Mouse (Mus musculus) cerebellum, adult 8-10 months (tissue): ENCODE results near the gene Dram1.
"Not testable (repeated sequence)": the region's sequence is repeated elsewhere in the genome, so short reads cannot be mapped to it uniquely, and the experiment has no call there.

Source experiments
- DNase-seq: peaks from one replicate; pipeline ENCODE4 v3.0.0; 2022

Gene Dram1

DNA sequence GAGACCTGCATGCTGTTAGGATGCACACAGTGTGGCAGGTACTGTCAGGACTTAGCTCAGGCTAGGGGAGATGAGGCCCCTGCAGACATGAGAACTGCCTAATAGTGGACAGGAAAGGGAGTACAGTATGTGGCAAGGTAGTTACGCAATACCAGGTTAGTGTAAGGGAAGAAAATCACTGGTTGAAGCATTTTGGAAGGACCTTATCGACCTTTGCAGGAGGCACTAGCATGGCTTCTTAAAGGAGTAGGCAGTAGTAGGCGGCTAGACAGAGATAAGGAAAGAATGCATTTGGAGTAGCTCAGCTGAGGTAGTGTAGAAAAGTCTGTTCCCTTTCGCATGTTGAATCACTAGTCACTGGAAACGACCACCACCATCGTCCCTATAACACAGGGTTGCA lies 6.9 kb upstream of the Dram1 start:
- DNase-seq, result no peak

DNA sequence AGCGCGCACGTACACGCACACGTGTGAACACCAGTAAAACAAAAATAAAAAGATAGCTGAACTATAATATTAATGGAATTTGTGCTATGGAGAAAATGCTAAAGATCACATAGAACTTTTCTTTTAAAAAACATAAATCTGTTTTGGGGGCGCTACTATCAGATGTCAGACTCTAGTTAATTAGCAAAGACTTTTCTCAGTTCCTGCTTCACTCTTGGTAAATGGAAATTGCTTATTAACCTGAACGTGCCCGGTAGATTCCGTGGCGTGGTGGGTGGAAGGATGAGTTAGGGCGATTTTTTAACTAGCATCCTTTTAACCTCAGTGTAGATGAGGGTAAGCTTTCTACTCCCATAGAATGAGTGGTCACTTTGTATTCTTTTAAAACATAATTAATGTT lies 6.4 kb upstream of the Dram1 start:
- DNase-seq, result no peak

DNA sequence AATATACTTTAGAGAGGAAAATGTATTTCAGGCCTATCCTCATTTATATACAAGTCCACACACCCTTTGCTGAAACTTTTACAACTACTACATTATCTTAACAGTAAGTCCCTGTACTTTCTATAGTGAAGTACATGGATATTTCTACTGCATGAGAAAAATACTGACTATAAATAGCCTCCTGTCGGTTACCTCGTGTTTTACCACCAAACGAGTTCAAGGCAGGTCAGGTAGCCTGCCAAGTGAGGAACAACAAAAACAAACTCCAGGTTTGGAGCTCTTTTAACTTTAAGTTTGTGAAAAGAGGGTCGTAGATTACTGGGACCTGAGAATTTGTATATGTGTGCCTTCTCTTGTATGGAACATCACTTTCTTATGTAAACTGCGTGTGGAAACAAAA lies 5.2 kb upstream of the Dram1 start:
- no peak for DNase-seq

DNA sequence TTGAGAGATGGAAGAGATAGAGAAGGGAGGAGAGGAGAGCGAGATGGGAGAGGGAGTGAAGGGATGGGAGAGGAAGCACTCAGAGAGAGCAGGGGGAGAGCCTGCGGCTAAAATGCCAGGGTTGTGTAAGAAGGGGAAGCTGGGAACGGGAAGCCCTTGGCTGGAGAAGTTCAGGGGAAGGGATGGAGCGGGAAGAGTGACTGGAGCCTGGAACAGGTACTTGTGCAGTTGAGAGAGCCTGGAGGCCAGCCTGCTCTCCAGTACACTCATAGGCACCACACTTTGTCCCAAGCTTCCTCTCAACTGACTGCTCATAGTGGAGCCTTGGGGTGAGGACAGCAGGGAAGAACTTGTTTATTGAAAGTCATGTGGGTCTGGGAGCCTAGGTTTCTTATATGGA lies 4.6 kb upstream of the Dram1 start:
- no peak for DNase-seq

DNA sequence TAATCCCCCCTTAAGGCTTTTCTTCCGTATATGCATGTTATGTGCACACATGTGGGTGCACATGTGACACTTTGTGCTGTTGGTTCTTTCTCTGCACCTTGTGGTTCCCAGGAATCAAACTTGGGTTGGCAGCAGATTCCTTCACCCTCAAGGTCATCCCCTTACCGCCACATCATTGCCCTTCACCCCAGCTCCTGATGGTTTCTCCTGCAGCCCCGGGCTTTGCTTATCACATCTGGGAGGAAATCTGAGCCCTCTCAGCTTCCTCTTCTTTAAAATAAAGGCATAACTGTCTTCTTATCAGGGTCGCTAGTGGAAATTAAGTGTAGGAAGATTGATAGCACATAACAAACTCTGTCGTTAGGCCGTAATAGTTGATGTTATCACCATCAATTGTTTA lies 3.1 kb upstream of the Dram1 start:
- DNase-seq, result no peak

DNA sequence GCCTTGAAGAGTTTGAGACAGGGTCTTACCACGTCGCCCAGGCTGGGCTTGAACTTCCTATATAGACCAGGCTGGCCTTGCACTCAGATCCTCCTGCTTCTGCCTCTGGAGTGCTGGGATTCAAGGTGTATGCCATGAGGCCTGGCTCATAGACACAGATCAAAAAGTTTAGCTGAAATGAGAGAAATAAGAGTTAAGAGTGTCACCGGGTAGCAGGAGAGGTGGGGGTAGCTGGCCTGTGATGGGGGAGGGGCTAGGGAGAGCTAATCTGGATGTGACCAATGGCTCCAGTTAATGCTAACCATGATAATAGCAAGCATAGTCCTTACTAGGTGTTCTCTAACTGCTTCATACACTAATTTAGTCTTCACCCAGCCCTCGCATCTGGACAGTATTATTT lies 2.4 kb upstream of the Dram1 start:
- DNase-seq, result no peak

DNA sequence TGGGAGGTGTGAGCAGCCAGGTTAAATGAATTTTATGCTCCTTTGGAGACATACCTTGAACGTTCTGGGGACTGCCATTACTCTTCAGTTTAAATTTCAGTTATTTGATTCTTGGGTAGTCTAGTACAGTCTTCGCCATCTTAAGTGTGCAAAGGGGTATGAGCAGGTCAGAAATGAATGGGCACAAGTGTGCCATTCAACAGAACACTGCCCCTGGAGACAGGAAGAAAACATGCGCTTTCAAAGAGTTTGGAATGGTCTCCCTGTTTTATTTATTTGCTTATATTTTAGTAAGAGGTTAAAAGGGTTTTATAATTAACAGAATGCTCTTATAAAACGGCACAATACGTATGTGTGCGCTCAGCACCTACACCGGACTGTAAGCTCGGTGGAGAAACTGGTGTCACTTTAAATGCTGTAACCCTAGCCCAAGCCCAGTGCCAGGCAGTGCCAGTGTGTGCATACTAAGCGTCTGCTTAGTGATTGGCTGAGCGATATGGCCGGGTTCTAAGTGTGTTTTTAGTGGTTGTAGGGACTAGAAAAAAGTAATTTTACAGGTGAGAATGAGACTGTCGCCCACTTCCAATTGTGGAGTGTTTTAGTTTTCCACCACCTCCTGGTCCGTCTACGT lies 1.7 kb upstream of the Dram1 start:
- DNase-seq, result no peak

DNA sequence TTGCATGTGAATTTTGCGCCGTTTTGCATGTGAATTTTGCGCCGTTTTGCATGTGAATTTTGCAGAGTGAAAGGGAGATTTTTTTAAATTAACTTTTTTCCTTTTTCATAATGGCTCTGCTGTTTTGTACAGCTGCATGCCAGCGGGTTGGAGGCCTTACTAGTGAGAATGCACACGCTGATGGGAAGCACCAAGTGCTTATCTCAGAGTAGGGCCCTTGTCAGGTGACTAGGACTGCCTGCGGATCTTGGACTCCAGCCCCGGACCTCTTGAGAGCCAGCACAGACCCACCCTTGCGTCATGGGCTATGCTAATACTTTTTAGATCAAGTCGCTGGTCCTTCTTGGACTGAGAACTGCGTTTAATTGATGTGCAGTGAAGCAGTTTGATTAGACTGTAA lies 1.1 kb upstream of the Dram1 start:
- DNase-seq, result peak; percentile 31

DNA sequence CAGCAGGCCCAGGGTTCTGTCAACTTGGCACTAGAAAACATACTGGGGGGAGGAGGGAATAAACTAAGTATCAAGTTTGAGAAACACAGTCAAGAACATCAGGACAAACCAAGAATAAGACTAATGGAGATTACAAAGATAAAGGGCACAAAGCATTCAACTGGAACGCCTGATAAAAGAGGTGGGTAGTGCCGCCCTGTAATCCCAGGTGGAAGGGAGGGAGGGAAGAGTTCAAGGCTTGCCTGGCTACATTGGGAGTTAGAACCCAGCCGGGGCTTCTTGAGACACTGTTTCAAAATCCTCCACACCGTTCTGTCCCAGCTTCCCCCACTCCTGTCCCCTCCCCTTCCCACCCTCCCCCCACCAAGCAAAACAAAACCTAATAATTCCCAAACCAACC lies 1.2 kb downstream of the Dram1 start:
- DNase-seq, result no peak

DNA sequence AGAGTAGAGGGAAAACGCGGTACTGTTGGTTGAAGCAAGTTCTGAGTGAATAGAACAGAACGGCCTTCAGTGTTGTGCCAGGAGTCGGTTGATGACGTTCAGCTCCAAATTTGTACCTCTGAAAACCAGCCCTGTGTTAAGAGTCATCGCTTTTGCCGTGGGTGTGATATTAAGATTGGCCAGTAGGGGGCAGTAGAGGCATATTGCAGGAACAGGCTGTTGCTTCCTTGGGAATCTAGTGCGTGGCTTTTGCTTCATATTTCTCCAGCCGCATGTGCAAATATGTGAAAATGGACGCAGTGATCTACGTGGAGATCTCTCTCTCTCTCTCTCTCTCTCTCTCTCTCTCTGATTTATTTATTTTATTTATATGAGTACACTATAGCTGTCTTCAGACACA lies 2.1 kb downstream of the Dram1 start:
- DNase-seq, result peak; percentile 96

DNA sequence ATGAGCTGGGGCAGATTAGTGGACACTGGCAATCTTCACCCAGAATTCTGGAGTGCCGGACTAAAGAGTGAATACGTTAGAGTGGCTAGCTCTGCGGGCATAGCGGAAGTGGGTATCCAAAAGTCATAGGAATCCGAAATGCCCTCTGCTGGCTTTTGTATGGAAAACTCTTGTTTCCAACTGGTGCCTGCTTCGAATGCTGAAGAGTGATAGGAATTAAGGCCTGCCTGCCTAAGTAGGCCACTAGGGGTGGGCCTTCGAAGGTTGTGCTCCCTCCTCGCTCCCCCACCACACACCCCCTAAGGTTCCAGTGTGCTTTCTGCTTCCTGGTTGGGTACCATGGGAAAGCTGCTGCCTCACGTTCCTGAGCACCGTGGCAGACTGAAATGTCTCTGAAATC lies 3.9 kb downstream of the Dram1 start:
- DNase-seq, result no peak

DNA sequence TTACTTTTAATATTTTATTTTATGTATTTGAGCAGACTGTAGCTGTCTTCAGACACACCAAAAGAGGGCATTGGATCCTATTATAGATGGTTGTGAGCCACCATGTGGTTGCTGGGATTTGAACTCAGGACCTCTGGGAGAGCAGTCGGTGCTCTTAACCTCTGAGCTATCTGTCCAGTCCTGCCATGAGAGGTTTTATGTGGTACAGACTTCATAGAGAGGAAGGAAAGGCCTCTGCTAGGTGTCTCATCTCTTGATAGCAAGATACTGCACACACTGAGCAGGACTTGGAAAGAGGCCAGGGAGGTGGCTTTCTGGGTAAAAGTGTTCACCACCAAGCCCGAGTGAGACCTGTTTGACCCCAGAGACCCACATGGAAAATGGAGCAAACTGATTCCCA lies 5.9 kb downstream of the Dram1 start:
- DNase-seq, result not testable (repeated sequence)

DNA sequence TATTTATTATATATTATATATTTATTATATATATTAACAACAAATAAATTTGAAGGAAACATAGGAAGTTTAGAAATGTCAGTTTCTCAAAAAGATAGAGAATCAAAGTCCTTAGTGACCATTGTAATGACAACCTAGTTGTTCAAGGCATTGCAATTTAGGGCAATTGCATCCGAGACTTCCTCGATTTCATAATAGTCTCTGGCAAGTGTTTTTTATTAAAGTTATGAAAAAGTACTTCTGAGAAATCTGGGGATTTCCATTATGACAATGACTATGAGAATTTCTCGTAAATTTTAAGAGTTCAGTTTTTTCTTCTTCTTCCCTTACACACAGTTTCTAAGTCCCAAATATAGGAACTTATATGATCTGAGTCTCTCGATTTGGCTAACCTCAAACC lies 6.4 kb downstream of the Dram1 start:
- no peak for DNase-seq

DNA sequence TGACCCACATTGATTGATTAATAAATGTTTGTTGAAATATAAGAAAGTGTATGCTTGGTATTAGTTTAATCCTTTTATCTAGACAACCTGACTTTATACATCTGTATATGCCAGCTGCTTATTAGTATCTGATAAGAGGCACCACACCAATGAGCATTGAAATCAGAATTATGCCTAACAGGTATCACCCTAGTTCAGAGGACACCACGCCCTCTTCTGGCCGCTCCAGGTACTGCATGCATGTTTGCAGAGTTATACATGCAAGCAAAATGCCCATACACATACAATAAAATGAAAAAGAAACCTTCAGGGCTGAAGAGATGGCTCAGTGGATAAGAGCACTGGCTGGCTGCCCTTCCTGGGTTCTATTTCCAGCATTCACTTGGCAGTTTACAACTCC lies 7.1 kb downstream of the Dram1 start:
- no peak for DNase-seq

DNA sequence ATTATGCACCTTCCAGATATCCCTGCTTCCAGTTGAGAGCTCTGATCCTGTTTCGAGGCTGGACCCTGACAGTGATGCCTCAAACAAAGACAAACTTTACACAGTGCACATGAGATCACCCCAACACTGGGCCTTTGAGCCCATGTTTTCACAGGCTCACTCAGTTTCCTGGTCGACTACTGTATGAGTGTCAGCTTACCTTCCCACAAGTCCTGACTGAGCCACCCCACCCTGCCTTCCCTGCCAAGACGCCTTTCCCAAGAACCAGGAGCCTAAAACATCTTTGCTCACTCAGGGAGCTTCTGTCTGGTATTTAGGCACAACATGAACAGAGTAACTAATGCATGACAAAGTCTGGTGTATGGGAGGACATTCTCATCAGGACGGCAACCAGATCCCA lies 9.6 kb downstream of the Dram1 start:
- no peak for DNase-seq

DNA sequence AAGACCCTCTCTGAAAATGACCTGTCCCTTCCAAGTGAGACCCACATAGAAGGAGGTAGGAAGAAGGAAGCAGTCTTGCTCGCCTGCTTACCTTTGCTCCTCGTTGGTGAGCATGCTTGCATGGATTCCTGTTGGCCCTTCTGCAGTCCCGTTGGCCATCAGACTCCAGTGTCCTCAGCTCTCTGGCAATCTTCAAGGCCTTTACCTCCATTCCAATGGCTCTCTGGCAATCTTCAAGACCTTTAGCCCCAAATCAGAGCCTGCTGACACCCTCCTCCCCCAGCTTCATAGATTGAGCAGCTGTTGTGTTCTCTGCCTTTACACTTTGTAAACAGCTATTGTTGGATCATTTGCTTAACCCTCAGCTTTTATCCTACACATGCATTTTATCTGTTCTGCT lies 14.7 kb downstream of the Dram1 start:
- no peak for DNase-seq

DNA sequence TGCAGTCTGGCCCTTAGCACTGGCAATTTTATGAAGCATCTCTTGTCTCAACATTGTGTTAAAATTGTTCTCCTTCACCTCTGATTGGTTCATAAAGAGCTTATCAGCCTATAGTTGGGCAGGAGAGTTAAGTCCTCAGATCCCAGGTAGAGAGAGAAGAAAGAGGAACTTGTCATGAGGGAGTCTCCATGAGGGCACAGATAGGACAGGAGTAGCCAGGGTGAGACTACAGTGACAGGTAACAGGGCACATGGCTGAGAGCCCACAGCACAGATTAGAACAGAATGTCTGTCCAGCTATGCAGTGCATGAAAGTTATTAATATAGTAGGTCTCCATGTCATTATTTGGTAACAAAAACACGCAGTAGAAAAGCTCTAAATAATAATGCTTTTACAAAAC lies 16.7 kb downstream of the Dram1 start:
- no peak for DNase-seq

DNA sequence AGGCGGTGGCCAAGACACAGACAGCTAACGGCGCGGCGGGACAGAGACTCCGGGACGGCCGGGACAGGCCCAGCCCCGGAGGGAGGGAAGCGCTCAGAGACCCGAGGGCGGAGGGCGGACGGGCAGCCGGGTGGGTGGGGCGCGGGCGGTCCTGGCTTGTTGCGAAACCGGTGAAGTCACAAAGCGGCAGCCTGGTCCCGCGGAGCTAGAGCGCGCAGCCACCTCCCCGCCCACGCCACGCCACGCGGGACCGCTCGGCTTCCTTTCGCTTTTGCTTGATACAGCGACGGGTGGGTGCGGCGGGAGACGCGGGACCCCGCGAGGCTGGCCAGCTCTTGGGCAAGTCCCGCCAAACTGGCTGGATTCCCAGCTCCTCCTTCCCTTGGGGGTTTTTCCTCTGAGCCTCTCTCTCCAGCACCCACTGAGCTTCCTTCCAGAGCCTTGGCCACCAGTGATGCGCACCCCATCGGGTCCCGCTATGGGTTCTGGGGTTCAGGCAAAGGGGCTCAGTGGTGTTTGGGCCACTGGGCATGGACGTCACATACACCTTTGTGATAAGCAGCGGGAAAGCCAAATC lies 21.8 kb downstream of the Dram1 start:
- DNase-seq, result no peak

DNA sequence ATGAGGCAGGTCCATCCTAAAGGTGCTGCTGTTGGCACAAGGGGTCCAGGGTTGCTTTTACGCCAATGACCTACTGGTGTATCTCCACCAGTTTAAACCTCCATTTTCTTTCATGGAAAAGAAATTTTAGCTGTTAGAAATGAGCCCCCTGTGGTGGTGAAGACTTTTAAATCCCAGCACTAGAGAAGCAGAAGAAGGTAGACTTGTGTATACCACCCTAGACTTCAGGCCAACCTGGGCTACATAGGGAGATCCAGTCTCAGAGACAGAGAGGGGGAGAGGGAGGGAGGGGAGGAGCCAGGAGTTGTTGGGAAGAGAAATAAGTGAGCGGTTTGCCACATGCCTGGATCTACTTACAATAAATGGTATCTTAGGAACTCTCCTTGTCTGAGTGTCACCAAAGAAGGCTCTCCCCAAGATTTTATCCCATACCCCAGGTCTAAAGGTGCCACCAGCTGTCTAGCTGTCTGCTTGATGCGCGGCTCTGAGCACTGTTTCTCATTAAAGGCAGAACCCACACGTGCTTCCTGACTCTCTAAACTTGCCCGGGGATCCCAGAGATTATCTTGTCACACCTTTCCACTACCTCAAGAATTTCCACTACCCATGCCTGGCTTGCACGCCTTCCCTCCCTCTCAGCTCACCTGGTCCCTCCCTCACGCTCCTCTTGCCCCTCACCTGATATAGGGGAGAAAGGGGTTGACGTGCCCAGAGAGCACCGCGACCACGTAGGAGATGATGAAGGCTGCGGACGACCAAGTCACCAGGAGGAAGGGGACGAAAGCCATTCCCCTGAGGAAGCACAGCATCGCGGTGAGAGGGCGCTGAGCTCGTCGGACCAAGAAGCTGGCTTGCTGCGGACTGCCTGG lies 22.5 kb downstream of the Dram1 start:
- no peak for DNase-seq

DNA sequence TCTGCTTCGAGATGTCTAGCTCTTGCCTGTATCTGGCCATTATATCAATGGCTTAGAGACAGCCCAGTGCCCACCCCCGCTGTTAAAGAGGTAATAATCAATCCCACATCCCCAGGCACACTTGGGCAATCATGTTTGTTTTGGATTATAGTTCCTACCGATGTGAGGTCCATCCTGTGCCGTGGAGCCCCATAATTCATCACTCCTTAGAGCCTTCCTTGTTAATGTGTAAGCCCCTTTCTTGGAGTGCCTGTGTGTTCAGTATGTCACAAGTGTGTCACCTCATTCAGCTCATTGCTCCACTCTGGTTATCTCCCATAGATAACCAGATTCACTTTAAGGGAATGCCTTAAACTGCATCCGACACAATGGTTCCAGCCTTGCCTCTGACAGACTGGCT lies 24.3 kb downstream of the Dram1 start:
- DNase-seq, result no peak

DNA sequence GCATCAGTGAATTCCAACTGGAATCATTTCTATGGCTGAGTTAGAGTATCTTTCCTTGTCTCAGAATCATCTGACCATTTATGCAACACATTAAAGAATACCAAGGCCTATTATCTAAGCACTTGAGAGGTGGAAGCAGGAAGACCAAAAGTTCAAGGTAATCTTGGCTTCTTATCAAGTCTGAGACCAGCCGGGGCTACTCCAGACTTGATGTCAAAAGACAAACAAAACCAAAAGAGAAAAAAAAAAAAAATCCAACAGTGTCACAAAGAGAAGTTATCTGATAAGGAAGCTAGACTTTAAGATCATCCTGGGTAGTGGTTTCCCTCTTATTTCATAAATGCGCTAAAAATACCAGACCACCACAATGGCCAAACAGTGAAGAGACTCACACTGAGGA lies 26.3 kb downstream of the Dram1 start:
- no peak for DNase-seq

DNA sequence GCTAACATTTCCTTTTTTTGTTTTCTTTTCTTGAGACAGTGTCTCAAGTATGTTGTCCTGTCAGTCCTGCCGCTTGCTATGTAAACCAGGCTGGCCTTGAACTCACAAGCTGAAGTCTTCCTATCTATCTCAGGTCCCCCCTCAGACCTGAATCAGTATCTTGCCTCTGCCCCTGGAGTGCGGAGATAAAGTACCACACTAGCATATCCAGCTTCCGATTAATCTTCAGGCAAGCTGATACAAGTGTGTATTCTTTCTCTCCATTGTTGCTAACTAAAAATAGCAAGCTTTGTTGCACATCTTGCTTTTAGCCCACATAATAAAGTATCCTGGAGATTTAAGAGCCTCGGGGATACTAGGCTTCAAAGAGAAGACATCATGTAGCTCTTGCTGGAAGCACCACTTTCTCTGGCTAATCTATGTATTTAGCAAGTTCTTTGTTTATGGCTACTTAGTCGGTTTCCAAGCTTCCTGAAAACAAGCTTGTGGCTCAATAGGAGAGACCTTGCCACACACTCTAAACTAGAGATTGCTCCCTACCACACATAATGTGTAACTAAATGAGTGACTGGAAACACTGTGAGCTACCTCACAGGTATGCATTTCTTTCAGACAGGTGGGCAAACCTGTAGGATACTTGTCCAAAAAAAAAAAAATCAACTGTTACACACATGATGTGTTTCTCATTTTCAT lies 27.3 kb downstream of the Dram1 start:
- no peak for DNase-seq

DNA sequence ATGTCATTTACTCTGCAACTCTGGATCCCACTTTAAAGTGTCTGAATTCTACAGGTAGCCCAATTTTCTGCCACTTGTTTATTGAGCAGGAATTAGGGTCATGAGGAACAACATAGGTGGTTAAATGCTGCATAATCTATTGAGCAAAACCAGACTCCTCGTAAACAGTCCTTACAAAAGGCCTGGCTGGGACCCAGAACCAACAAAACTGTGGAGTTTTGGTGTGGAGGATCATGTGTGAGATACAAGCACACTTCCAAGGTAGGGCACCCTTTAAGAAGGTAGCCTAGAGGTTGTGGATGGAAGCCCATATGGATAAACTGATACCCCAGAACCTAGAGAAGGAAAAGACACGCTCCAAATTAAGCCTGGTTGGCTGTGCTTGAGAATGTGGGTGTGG lies 28.2 kb downstream of the Dram1 start:
- DNase-seq, result no peak

DNA sequence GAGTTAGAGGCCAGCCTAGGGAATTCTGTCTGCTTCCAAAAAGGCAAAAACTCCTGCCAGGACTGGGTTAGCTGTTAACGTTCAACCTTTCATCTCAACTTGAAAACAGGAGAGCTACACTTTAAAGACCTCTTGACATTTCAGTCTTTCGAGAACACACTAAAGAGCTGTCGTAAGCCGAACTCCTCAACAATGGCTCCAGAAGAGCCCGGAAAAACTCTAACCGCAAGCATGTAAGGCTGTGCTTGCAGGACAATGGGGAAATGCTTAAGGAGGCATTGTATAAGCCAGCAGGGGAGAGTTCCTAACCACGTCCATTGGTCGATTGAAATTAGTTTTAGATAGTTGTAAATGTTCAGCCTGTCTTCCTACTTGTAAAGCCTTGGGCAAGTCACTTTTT lies 29.1 kb downstream of the Dram1 start:
- DNase-seq, result no peak
